Mouse (Mus musculus): ENCODE data around the gene Pter.

DNA sequence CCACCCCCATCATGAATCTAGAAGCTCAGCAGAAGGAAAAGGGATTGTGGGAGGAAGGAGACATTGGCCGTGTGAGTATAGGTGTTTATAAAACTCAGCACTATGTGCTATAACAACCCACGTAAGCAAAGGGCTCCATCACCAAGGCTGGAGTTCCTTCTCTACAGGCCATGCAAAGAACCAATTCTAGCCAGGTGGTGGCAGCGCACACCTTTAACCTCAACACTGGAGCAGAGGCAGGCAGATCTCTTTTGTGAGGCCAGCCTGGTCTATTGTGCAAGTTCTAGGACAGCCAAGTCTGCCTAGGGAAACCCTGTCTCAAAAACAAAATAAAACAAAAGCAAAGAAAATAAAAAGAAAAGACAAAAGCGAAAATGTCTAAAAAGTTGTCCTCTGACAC, 115.9 kb downstream of the Pter start:
- no peak for TF ChIP-seq GATA1 (IDR thresholded peaks at IDR 0.05; ENCODE audit: borderline replicate concordance, low read length)
- TF ChIP-seq FLI1 (IDR thresholded peaks at IDR 0.05; ENCODE audit: low read length): no peak

Data from megakaryocyte, embryonic 14.5 days (primary cell).